Mouse (Mus musculus) kidney, postnatal 4 days (tissue): ENCODE data around the gene Gorasp1.

Experiments
- DNase-seq, 2 experiments: peaks; one replicate each; pipeline ENCODE4 v3.0.0; 2021; ENCODE audit warnings: mixed read lengths in 2 of 2

Gorasp1 gene

DNA sequence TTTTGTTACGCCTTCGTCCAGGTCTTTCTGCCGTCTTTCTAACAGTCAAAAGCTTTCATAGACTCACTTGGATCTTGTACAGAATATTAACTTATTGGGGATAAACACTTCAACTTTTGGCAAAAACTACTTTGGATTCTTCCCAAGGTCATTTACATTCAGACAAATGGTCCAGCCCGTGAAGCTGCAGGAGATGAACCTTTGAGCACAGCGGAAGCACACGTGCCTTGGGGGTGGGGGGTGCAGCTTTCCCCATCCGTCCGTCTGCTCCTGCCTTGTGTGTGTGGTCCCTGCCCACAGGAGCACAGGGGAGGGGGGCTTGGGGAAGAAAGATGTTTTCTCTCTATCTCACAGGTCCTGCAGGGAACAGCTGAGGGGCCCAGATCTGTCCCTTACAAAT is 11.6 kb downstream of the Gorasp1 start:
- DNase-seq: no peak

DNA sequence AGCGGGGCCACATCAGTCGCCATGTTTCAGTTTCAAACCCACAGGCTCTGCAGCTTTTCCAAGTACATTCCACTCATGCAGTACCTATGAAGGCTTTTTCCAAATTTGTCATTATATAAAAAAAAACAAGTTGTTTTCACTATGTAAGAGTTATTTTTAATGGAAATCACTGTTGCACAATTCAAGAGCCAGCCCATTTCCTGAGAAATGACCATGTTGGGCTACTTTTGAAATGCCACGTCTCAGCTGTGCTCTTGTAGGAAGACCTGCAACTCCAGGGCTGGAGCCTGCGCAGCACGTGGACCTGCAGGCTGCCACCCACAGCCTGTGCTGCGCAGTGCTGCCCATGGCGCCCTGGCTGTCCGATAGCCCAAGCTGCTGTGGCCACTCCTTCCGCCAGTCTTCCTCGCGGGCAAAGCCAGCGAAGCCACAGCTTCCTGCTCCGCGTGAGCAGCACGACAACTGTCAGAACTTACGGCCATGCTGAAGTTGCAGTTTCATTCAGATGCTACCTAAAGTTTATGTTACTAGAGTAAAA is 12.2 kb downstream of the Gorasp1 start:
- no peak for DNase-seq

DNA sequence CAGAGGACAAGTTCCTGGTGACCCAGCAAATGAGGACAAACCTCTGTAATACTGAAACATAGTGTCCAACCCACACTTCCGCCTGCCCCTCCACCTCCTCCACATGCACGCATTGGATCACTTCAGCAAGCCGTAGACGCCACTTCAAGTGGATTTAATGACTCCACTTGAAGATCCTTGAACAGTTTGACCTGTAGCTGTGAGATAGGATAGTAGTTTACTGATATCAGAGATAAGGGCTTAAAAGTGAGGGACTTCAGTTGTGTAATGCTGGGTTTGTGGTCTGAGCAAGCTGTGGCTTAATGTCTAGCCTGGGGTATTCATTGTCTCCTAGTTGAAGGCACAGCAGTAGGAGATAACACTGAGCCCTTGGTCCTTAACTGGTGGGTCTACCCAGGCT is 13.9 kb downstream of the Gorasp1 start:
- no peak for DNase-seq

DNA sequence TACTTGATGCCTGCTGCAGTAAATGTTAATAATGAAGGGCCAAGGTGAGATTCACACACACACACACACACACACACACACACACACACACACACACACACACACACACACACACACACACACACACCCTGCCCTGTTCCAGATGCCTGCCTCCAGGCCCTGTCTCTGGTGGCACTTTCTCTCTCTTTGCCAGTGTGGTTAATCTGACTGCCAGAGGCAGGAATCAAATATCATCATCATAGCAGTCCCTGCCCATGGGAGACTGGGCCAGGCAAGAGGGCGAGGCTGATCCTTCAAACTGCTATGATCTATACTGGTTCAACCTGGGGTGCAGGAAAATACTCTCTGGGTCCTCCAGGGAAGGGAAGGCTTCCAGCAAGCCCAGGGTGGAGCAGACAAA is 17.5 kb downstream of the Gorasp1 start:
- DNase-seq: no peak

DNA sequence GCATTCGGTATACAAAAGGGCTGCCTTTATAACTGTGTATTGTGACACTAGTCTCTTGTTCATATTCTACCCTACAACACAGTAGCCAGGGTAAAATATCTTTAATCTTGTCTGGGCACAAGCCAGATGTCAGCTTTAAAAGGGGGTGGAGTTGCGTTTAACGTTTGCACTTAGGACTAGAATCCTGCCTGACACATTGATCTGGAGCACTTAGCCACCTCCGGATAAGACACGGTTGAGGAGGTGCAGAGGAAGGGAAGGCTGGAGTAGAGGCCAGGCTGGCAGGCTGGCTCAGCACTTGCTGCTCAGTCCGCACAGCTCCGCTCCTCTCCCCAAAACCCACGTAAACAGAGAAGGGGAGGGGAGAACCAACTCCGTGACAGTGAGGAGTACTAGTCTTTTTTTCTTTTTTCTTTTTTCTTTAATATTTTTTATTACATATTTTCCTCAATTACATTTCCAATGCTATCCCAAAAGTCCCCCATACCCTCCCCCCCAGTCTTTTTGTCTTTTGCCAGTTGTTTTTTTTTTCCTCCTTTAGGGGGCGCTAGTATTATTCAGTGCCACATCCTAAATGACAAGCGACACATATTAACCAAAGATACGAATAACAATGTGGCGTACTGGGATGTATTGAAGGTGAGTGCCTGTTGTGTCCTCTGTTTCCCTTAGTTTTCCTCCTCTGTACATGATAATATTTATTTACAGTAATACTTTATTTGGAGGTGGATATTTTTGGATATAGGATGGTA is 24.1 kb downstream of the Gorasp1 start:
- DNase-seq: no peak

DNA sequence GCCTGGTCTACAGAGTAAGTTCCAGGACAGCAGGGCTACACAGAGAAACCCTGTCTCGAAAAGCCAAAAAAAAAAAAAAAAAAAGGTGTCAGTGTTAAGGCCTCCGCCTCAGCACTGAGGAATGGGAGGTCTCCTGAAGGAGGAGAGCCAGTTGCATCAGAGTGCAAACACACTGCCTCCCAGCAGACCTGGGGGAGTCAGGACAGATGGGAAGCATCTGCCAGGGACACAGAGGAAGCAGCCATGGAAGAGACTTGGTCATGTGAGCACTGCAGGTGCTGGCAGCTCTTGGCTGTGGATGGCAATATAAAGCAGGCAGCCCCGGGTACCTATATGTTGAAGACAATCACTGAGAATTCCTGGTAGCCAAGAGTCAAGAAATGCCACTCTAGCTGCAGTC is 27.4 kb downstream of the Gorasp1 start:
- peak; percentile 26 to 39 for DNase-seq

DNA sequence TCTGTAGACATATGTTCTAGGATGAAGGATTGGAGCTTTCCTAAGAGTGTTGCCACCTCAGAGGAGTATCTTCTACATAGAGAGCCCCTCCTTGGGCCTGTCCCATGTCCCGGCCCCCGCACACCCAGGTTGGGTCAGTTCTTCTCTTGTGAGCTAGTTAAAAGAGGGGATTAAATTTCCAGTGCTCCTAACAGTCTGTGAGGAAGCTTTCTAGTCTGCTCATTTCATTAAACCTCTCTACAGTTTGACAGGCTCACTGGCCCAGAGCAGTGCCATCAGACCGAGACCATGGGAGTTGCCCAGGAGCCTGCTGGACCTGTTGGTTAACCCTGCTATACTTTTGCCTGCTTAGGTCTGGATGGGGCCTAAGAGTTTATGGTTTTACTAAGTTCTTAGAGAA is 28.7 kb downstream of the Gorasp1 start:
- DNase-seq: no peak

DNA sequence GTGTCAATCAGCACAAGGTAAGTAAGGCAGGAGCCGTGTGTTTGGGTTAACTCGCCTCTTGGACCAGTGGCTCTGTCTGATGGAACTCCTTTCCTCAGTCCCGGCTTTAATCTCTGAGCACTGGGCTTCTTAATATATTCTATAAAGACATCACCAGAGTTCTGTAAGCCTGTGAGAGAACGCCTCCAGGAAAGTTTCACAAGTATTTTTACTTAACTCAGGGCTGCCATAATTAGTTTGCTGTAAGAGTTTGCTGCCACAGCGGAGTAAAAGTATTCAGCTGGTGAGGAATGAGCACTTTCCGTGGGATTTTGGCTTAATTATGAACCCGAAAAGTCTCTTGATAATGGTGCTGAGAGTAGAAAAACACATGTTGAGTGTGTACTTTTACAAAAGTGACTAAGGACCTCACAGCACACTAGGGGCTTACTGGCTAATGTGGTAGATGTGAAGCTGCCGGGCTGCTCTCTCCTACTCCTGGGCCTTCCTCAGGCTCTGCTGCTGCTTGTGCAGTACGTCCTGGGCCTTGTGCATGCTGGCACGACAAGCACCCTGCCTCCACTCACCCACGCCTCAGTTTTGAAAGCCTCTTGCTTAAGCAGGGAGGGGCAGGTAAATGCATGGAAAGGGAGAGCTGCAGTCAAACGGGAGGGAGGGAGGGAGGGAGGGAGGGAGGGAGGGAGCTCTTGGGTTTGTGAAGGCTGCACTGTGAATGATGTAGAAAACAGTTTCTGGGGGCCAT is 34.8 kb downstream of the Gorasp1 start:
- no peak for DNase-seq

DNA sequence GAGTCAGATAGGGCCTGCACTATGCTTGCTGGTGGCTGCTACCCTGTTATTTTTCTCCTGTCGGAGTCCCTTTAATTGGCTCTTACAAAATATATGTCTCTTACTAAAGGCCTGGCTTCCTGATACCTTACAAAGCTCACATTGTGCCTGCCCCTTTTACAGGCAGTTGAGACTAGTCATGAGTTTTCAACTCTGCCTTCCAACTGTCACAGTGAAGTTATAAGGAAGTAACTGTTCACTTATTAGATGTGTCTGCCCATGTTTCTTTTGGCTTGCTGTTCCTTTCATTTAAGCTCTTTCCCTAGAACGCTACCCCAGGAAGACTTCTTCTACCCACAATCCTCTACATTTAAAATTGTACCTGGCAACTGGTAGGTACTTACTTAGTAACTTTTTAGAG is 37.9 kb downstream of the Gorasp1 start:
- DNase-seq: no peak

DNA sequence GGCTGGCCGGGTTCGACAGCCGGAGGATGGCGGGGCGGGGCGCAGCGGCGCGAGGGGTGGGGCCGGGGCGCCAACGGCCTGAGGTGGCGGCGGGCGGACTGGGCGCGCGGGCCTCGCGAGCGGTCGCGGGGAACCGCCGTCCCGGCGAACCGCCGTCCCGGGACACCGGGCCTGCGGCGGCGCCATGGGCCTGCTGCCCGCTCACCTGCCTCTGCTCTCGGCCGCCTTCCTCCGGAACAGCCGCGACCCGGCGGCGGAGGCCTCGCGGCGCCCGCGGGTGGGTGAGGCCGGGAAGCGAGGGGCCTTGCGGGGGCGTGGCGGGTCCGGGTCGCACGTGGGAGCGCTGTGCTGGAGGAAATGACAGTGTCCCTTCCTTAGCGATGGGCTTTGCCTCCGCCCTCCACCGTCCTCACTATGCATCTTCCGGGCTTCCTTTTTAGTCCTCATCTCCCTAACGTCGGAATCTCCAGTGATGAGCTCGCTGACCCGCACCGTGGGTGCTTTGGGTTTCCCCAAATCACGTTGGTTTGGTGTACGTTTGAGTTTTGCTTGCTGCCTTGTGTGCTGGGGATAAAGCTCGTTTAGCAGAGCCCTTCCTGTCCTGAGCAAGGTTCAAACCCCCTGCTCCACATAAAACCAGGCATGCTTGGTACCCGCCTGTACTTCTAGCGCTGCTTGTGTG is 42.2 kb downstream of the Gorasp1 start:
- DNase-seq: peak; percentile 70 to 79

DNA sequence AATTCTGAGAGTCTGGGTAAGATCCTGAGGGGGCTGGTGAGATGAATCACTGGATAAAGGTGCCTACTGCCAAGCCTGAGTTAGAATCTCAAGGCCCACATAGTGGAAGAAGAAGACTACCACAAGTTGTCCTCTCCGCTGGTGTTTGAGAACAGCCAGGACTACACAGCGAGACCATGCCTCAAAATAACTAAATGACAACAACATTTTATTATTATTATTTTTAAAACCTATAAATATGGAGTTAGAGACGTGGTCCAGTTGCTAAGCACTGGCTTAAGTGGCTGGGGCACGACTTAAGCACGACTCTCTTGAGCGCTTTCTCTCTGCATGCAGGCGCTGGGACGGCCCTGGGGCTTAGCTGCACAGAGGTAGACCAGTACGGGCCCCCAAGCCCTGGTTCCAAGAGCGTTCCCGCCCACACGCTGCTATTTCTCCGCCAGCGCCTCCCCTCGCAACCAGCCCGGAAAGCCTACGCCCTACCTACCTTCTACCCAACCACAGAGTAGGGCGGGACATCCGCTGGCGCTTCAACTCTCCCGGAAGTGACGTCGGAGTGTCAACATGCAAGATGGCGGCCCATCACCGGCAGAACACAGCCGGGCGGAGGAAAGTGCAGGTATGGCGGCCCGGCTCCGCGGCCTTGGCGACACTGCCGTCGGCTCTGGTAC is 42.9 kb downstream of the Gorasp1 start, which contains the start of gene Wdr48:
Wdr48 (plus strand) TSS at position 540 of the 671 bp plus-strand sequence.
- peak; percentile 97 to 99 for DNase-seq

DNA sequence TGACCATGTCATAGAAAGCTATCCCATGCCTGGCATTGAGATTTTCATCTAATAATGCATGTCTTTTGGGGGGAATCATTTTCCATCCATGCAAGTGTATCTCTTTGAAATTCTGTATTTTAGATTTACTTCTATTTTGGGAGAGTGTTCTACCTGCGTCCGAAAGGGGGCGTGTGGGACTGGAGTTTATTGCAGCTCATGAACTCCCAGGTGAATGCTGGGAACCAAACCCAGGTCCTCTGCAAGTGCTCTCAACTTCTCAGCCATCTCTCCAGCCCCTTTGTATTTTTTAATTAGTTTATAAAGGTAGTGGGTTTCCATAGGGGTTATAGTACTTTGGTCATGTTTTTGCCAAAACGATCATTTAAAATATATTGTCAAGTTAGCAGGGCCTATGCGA is 43.5 kb downstream of the Gorasp1 start:
- DNase-seq: no peak

DNA sequence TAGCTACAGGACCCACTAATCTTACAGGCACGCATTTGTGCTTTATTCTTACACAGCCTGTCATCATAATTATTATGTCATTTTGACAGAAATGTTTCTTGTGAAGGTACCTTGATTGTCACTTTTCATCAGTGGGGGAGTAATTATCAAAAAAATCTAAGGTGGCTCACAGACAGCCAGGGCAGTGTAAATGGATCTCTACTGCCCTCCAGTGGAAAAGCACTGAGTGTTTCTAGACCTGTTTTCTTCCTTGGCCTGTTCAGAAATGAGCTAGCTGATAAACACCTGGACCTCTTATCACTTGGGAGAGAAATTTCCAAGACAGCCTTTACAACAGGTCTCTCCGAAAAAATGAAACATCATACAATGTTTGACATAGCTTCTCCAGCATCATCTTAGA is 46.7 kb downstream of the Gorasp1 start:
- DNase-seq: peak; percentile 27 to 32

DNA sequence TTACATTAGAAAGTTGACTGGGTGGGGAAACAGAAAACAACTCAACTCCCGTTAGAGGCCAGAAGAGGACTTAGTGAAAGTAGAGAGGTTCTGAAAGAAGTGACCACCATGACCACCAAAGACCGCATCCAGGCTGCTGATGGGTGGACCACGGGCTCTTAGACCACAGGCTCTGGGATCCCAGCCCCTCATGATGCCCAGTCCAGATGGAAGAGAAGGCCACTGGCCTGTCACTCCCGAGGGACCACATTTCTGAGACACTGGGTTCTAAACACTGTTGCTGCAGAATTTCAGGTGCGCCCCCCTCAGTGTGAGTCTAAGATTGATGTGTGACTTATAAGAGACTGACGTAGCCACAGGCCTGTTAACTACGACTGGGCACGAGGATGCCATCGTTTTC is 47.9 kb downstream of the Gorasp1 start:
- no peak for DNase-seq

DNA sequence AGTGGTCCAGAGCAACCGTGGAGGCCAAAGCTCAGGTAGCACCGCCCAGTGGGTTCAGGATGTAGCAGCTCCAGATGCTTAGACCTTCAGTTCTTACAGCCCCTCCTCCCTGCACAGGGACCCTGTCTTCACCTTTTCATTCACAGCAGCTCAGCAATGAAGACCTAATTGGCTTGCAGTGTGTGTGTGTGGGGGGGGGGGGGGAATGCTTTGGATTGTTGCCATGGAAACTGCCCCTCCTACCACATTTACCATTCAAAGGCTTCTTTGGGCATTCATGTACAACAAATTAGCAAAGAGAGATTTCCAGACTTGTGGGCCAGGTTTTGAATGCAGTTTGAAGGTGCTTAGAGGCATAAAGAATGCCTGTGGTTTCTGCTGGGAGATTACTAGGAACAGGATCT is 48.5 kb downstream of the Gorasp1 start:
- DNase-seq: no peak

DNA sequence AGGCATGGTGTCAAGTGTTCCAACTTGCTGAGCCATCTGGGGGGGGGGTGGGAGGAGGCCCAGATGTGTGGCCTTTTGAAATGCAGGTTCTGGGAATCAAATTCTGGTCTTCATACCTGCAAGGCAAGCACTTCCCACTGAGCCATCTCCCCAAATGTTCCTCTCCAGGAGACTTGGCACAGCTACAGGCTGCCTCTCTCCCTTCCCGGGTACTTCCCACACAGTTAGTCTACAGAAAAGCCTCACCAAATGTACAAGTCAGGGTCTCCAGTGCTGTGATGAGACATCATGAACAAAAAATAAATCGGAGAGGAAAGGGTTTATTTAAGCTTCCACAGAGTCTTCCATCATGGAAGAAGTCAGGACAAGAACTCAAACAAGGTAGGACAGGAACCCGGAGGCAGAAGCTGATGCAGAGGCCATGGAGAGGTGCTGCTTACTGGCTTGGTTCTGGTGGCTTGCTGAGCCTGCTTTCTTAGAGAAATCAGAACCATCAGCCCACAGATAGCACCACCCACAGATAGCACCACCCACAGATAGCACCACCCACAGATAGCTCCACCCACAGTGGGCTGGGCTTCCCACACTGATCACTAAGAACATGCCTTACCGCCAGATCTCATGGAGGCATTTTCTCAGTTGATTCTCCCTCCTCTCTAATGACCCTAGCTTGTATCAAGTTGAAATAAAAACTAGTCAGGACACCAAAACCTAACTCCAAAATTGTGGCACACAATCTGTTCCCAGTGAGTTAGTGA is 50.0 kb downstream of the Gorasp1 start:
- peak; percentile 29 to 32 for DNase-seq
